Mouse (Mus musculus): Measurements from ENCODE around the gene Mbd3l1.

Gene Mbd3l1

DNA sequence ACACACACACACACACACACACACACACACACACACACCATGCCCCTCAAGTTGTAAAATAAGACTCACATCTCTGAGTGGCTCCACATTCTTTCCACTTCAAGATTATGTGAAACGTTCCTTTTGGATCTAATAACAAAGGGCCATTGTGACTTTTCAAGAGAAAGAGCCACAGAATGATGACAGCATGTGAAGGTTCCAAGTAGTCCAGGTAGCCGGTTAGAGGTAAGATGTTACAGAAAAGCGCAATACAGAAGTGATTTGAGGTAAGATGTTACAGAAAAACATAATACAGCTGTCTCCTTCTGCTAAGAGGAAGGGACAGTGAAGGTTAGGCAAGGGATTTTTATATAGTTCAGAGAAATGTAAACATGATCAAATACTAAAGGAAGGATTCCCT is at the start of gene Mbd3l1, which contains the start of gene Zfp558:
Mbd3l1 (plus strand) TSS at position 192 of the 400 bp plus-strand sequence.
Zfp558 (minus strand) TSS at position 101 of the 400 bp plus-strand sequence.
- in situ Hi-C loops (cut with MboI, MseI) = loop anchor here (10.0 kb wide), 2 partner anchors 193 to 1147 kb away; partner anchors contain the start of gene Zfp317

DNA sequence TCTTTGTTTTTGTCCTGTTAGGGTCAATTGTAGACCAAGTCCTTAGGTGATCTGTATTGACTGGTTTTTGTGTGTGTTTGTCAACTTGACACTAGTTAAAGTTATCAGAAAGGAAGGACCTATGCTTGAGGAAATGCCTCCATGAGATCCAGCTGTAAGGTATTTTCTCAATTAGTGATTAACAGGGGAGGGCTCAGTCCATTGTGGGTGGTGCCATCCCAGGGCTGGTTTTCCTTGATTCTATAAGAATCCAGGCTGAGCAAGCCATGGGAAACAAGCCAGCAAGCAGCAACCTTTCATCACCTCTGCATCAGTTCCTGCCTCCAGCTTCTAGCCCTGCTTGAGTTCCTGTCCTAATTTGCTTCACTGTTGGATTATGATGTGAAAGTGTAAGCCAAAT is 47.8 kb upstream of the Mbd3l1 start, which contains the start of gene Mbd3l2:
Mbd3l2 (plus strand) TSS at position 301 of the 400 bp plus-strand sequence.
- in situ Hi-C loops (cut with MboI, MseI) = no loop called here

DNA sequence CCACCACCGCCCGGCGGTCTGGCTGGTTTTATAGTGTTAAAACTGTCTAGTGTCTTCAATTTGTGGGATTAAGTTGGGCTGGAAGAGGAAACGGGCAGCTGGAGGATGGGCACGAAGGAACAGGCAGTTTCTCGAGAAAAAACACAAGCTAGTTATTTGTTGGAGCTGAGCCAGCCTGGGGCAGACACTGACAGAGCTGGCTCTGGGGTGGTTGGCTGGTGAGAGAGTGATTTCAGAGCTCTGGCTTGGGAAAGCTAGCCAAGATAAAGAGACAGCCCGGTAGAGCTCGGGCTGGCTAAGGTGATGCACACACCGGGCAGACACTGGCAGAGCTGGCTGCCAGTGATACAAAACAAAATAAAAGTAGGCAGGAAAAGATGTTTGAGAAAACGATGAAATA is 46.5 kb upstream of the Mbd3l1 start:
- in situ Hi-C loops (cut with MboI, MseI) = no loop called here

DNA sequence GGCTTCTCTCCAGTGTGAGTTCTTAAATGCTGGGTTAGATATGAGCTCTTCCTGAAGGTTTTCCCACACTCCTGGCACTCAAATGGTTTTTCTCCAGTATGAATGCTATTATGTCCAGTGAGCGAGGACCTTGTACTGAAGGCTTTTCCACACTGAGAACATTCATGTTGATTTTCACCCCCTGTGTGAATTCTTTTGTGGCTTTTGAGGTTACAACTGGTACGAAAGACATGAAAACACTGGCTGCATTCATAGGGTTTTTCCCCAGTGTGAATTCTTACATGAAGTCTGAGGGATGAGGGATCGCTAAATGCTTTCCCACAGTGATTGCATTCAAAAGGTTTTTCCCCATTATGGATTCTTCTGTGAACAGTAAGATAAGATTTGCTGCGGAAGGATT is 21.6 kb upstream of the Mbd3l1 start:
- in situ Hi-C loops (cut with MboI, MseI) = no loop called here

DNA sequence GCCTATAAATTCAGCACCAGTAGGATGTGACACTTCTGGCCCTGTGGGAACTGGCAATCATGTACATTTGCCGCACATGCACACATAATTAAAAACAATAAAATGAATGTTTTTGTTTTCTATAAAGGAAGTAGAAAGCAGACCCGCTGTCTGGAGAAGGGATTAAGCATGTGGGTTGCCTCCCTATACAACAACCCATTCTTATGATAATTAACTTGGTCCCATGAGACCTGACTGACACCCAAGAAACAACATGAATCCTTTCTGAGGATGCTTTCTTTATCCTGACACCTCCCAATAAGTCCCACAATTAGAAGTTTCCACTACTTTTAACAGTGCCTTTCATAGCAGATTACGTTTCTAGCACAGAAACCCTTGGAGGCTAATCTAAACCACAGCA is 10.8 kb upstream of the Mbd3l1 start:
- in situ Hi-C loops (cut with MboI, MseI) = no loop called here

DNA sequence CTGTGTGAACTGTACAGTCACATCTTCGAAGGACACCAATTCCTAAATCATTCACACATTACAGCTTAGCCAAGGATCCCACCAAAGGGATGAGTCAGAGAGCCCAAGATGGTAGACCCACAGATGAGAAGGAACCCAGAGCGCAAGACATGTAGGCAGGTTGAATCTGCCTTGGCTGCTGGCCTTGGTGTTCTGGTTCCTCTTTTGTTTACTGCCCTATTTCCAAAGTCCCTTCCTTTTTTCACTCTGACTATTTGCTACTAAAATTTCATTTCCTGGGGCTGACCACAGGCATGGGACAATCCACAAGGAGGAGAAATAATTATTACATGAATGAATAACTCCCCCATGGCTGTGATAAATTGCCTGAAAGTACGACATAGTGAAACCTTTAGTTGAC is 10.2 kb upstream of the Mbd3l1 start:
- in situ Hi-C loops (cut with MboI, MseI) = no loop called here

DNA sequence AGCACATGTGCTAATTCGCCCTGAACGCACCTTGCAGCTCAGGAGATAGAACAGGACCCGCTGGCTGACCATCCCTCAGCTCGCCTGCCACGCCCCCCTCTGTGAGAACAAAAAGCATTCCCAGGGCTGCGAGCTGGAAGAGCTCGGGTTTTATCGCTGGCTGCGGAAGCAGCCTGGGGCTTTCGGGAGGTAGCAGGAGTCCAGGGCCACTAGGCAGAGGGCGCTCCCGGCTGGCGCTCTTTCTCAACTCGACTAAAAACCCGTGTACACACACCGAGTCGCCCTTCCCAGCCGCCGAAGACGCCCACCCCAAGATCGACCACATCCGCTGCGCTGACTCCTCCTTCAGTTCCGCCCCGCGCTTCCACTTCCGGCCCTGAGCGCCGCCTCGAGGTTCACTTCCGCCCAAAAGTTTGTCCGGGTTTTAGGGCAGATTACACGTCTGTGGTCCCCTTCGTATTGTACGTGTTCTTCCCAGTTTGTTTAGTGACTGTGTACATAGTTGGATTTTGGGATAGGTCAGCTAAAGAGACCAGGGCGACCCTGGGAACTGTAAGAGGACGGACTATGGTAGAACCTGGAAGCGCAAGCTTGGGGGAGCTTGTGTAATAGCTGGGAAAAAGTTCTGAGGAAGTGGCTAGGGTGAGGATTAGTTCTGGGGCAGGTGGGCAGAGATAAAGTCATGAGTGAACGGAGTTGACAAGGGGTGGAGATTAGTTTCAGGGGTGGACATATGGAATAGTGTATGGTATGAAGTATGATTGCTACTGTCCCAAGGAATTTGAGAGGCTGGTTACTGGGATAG is 4.6 kb upstream of the Mbd3l1 start:
- in situ Hi-C loops (cut with MboI, MseI) = loop anchor here (10.0 kb wide), 2 partner anchors 189 to 1151 kb away; partner anchors contain the start of gene Zfp317

DNA sequence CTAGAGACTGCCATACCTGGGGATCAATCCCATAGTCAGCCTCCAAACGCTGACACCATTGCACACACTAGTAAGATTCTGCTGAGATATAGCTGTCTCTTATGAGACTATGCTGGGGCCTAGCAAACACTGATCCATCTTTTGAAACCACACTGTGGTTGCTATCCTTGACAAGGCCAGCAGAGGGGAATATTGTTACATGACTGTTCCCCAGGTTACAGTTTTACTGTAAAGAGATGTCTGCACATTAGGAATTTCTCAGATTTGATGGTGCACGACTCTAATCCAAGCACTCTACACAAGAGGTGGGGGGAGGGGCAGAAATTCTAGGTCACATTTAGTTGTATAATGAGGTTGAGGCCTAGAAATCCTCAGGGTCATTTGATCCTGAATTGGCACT is 29.9 kb downstream of the Mbd3l1 start:
- in situ Hi-C loops (cut with MboI, MseI) = no loop called here

Data from T-helper 1 cell (primary cell).